Mouse (Mus musculus): ENCODE results near the gene Tprn.

Gene Tprn

GRCm38 (mm10) chr2:25262291-25262767, at the start of gene Tprn:
Gene Tprn, plus strand, starts transcription at chr2:25262618.
- peak; percentile 96 for DNase-seq (ENCODE audit: low read depth, low spot score)

GRCm38 (mm10) chr2:25213266-25213865, 49.1 kb upstream of the Tprn start:
- DNase-seq (ENCODE audit: low read depth, low spot score): no peak

- DNase-seq (ENCODE audit: low read depth, low spot score): no peak
These were observed 48.0 kb upstream of the Tprn start, which contains the start of gene Stpg3 for GRCm38 (mm10) chr2:25214444-25214843. Gene Stpg3, minus strand, starts transcription at chr2:25214637.

- no peak for DNase-seq (ENCODE audit: low read depth, low spot score)
These were observed 44.8 kb upstream of the Tprn start for GRCm38 (mm10) chr2:25217666-25218065.

GRCm38 (mm10) chr2:25218445-25218844, 44.0 kb upstream of the Tprn start, which contains the start of gene Fam166a:
Gene Fam166a, plus strand, starts transcription at chr2:25218745.
- DNase-seq (ENCODE audit: low read depth, low spot score): no peak

GRCm38 (mm10) chr2:25221331-25221772, 41.1 kb upstream of the Tprn start:
- DNase-seq (ENCODE audit: low read depth, low spot score): no peak

GRCm38 (mm10) chr2:25223681-25224491, 38.5 kb upstream of the Tprn start:
- no peak for DNase-seq (ENCODE audit: low read depth, low spot score)

- DNase-seq (ENCODE audit: low read depth, low spot score): no peak
These were observed 38.0 kb upstream of the Tprn start, which contains the start of gene Tubb4b for GRCm38 (mm10) chr2:25224492-25224765. Gene Tubb4b, minus strand, starts transcription at chr2:25224702.

GRCm38 (mm10) chr2:25224766-25225752, 37.4 kb upstream of the Tprn start:
- peak; percentile 99 for DNase-seq (ENCODE audit: low read depth, low spot score)

- no peak for DNase-seq (ENCODE audit: low read depth, low spot score)
These were observed 36.5 kb upstream of the Tprn start for GRCm38 (mm10) chr2:25225811-25226379.

- no peak for DNase-seq (ENCODE audit: low read depth, low spot score)
These were observed 35.6 kb upstream of the Tprn start for GRCm38 (mm10) chr2:25226864-25227263.

GRCm38 (mm10) chr2:25227406-25227805, 35.0 kb upstream of the Tprn start:
- no peak for DNase-seq (ENCODE audit: low read depth, low spot score)

GRCm38 (mm10) chr2:25228431-25228889, 34.0 kb upstream of the Tprn start:
- peak; percentile 87 for DNase-seq (ENCODE audit: low read depth, low spot score)

GRCm38 (mm10) chr2:25228995-25229530, 33.4 kb upstream of the Tprn start:
- DNase-seq (ENCODE audit: low read depth, low spot score): no peak

GRCm38 (mm10) chr2:25229582-25229981, 32.8 kb upstream of the Tprn start:
- DNase-seq (ENCODE audit: low read depth, low spot score): no peak

- no peak for DNase-seq (ENCODE audit: low read depth, low spot score)
These were observed 31.8 kb upstream of the Tprn start for GRCm38 (mm10) chr2:25230581-25230980.

GRCm38 (mm10) chr2:25231038-25231437, 31.4 kb upstream of the Tprn start:
- no peak for DNase-seq (ENCODE audit: low read depth, low spot score)

GRCm38 (mm10) chr2:25233421-25233820, 29.0 kb upstream of the Tprn start:
- no peak for DNase-seq (ENCODE audit: low read depth, low spot score)

- DNase-seq (ENCODE audit: low read depth, low spot score): no peak
These were observed 28.4 kb upstream of the Tprn start, which contains the start of gene Slc34a3 for GRCm38 (mm10) chr2:25234050-25234449. Gene Slc34a3, minus strand, starts transcription at chr2:25234364.

GRCm38 (mm10) chr2:25234551-25235220, 27.7 kb upstream of the Tprn start:
- DNase-seq (ENCODE audit: low read depth, low spot score): no peak

All from mesoderm, embryonic 11.5 days (tissue).